Mouse (Mus musculus): Measurements from ENCODE around the gene Oas1d. TPM values are rescaled to one million over a fixed set of nuclear protein-coding genes. Genes with fewer than 3 reads are reported as not detected.
A peak's percentile ranks its signal among the peaks of the same experiment; 100 is the strongest.

Oas1d gene
- total RNA-seq, 2 experiments from 2014 or later, result not detected

DNA sequence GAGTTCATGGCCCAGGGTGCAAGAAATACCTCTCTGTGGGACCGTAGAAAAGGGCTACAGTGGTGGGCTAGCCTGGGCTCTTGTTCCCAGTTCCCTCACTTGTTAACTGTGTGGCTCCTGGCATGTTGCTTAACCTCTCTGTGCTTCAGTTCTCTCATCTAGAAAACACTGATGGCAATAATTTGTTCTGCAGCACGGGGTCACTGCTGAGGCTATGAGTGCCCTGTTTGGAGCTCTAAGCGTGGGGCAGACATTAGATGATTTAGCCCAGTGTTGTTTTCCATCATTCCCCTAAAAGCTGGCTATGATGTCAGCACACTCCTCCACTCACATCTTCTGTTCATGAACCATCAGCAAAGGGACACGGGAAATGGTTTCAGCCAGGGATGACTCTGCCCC lies 53.8 kb downstream of the Oas1d start:
- peak in 1 of 2 experiments; percentile 30 for DNase-seq (ENCODE audit: low spot score in 2 of 2)

DNA sequence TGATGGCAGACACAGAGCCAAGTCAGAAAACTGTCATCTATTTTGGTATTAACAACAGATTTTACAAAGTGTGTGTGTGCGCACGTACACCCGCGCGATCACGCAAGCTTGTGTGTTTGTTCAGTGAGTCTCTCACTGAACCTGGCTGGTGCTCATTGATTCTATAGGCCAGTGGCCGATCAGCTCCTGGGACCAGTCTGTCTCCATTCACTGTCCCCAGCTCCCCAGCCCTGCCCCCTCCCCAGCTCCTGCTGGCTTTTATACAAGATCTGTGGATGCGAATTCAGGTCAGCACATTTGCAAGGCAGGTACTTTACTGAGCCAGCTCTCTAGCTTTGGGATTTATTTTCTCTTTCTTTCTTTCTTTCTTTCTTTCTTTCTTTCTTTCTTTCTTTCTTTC lies 54.5 kb downstream of the Oas1d start:
- DNase-seq (ENCODE audit: low spot score in 2 of 2), result peak in 1 of 2 experiments; percentile 50

GRCm38 (mm10) chr5:120969703-120970102 lies 55.4 kb downstream of the Oas1d start:
- DNase-seq (ENCODE audit: low spot score in 2 of 2), result peak in 1 of 2 experiments; percentile 68

Other genes starting within 250 kb of the Oas1d start
- 10 to 100 TPM; 70.7 to 75.2 TPM for gene Dtx1, start 202.6 kb upstream of the Oas1d start, total RNA-seq (2021)
- under 1 TPM in 1 of 2 experiments, not detected in 1; 0.30 TPM for gene Oas2, start 164.7 kb upstream of the Oas1d start, total RNA-seq (2021)
- gene Oas3, start 136.9 kb upstream of the Oas1d start, total RNA-seq (2021), result not detected
- gene Oas1e, start 119.0 kb upstream of the Oas1d start, total RNA-seq (2021), result not detected
- under 1 TPM; 0.35 to 0.46 TPM for gene Oas1c, start 102.0 kb upstream of the Oas1d start, total RNA-seq (2021)
- gene Oas1f, start 67.2 kb upstream of the Oas1d start, total RNA-seq (2021), result not detected
- gene Oas1h, start 53.1 kb upstream of the Oas1d start, total RNA-seq (2021), result not detected
- not detected for gene Oas1g, start 26.9 kb upstream of the Oas1d start, total RNA-seq (2021)
- gene Oas1a, start 7.0 kb upstream of the Oas1d start, total RNA-seq (2021), result under 1 TPM in 1 of 2 experiments, not detected in 1; 0.33 TPM
- 100 to 1,000 TPM; 217 to 224 TPM for gene Rph3a, start 95.6 kb downstream of the Oas1d start, total RNA-seq (2021)

Data from layer of hippocampus, adult 18-20 months (tissue).